Mouse (Mus musculus) ovary, postnatal 36 days (tissue): ENCODE data around the gene Stk10.
A peak's percentile ranks its signal among the peaks of the same experiment; 100 is the strongest.

Experiments used
- DNase-seq: peaks from one replicate; pipeline ENCODE4 v3.0.0; 2022; ENCODE audit warnings: low spot score, mixed read lengths

Gene Stk10

GRCm38 (mm10) chr11:32568060-32568459 is 35.0 kb downstream of the Stk10 start:
- no peak for DNase-seq

DNA sequence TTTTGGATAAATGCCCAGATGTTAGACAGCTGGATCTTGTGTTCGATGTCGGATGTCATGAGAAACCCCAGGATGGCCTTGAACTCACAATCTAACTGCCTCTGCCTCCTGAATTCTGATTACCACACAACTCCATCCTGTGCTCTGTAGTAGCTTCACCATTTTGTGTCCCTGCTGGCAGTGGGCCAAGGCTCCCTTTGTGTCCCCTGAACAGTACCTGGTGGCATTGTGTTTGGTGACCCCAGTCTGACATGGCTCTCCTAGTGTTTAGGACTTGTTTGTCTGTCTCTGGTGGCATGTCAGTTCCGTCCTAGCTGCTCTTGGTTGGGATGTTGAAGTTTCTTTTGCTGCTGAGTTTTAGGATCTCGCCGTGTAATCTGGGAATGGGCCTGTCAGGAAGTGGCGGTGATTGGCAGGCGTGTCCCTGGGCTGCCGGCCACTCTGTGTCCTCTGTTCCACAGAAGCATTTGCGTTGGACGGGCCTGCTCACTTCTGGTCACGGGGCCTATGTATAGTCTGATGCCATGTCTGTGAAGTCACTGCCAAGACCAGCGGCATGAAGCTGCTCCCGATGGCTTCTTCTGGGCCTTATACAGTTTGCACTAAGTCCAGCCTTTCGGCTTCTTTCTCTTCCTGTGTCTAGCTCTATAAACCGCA is 35.7 kb downstream of the Stk10 start:
- no peak for DNase-seq

- DNase-seq = no peak
Observed at GRCm38 (mm10) chr11:32571103-32571502, 38.0 kb downstream of the Stk10 start.

DNA sequence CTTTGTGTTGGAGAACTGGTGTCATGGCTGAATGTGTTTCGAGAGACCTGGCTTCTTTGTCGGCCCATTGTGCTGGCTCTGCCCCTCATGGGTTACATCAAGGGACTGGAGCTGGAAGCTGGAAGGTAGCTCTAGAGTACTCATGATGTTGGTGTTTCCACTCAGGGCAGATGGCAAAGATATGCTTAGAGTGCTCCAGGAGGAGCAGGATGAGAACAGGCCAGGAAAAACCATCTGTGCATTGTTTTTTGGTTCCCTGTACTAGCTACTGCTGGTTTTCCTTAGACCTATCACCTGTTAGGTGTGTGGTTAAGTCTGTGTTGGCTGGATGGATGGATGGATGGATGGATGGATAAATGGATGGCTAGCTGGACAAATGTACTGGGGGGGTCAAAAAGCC is 40.6 kb downstream of the Stk10 start:
- DNase-seq = no peak

DNA sequence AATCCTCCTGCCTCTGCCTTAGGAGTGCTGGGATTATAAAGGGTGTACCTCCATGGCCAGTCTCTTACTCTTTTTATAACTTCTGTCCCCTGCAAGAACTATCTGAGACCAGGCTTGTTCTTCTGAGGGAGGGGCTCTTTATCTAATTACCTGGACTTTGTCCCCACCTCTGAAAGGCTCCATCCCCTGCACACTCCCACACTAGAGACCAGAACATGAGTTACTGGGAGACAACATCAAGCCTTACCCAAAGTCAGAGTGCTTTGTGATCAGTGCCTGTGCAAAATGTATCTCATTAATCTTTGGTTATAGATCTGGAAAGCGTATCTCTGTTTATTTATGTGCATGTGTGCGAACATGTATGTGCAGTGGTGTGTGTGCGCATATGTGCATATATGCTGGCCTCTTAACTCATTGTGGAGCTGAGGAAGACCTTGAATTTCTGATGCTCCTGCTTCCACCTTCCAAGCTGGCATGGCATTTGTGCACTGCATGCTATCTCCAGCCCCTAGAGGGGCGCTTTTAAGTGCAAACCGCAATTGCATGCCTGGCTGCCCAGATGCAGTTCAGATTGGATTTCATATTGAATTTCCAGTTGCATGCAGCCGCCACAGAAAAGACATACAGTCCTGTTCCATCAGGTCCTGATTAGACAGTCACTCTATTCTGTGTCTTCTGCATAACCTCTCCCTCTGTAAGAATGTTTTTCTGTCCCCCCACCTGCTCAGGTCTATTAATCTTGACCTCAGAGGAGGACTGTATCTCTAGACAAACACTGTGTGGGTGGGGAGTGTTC is 43.1 kb downstream of the Stk10 start:
- no peak for DNase-seq

DNA sequence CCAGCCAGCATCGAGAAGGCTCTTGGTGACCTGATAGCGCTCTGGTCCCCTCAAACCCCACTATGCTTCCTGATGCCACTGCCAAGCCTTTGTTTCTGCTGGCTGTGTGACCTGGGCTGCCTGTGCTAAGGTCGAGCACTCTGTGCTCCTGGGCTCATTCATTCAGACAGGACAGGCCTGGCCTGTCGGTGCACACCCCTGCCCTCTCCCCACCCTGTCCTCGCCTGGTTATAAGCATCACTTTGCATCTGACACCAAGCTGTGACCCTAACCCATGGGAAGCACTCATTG is 43.6 kb downstream of the Stk10 start:
- no peak for DNase-seq

GRCm38 (mm10) chr11:32580305-32580947 is 47.3 kb downstream of the Stk10 start:
- DNase-seq = no peak

GRCm38 (mm10) chr11:32581031-32581430 is 47.9 kb downstream of the Stk10 start:
- DNase-seq = no peak

DNA sequence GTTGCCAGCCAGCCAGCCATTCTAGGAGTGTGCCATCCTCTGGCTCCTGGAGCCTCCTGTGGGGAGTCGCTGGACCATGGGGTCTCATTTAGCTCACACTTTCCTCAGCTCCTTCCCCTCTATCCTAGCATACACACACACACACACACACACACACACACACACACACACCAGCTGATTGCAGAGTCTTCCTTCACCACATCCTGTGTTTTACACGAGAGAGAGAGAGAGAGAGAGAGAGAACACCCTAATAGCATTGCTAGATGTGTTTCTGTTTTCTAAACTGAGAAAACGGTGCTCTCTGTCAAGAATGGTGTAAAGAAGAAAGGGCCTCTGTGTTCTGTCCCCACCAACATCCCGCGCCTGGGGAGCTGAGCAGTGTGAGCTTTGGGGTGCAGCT is 49.7 kb downstream of the Stk10 start:
- no peak for DNase-seq

GRCm38 (mm10) chr11:32585996-32586395 is 52.9 kb downstream of the Stk10 start:
- DNase-seq = no peak

DNA sequence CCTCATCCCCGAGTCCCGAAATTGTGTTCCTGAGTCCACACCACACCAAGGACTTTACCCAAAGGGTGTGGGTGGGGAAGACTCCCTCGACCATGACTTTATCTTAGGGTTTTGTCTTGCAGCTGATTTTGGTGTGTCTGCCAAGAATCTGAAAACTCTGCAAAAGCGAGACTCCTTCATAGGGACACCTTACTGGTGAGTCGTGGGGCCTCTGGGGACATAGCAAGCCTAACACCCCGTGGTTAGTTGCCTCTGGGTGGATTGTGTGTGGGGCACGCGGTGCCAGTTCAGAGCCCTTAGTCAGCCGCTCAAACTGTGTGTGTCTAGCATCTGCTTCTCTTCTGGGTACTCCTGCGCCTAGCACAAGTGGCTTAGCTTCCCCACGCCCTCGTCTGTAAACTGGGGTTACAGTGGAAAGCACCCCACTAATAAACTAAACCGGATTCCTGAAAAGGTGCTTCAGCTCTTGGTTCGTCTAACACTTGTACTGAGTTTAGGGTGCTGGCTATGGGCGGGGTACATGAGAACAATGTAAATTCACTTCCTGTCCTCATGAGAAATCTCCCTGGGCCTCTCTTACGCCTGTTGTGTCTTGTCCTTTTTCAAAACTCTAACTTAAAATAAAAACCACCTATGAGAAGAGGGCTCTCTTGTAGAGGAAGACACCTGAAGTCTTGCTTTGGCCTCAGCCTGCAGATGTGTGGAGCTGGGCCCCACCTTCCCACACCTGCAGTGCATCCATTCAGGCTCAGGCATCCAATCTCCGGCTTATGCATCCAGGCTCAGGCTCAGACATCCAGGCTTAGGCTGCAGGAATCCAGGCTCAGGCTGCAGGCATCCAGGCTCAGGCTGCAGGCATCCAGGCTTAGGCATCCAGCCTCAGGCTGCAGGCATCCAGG is 54.3 kb downstream of the Stk10 start:
- DNase-seq = no peak

- DNase-seq = peak; percentile 74
Observed at GRCm38 (mm10) chr11:32588090-32588891, 55.2 kb downstream of the Stk10 start.

DNA sequence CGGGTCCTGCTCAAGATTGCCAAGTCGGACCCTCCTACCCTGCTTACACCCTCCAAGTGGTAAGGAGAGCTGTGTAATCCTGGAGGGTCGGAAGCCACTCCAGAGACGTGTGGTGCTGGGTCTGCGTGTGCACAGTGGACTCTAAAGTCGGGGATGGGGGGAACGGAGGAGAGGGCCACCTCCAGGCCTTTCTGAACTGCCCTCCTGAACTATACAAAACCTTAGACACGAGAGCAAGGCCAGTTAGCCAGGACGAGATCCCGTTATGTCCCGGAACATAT is 55.7 kb downstream of the Stk10 start:
- DNase-seq = no peak

DNA sequence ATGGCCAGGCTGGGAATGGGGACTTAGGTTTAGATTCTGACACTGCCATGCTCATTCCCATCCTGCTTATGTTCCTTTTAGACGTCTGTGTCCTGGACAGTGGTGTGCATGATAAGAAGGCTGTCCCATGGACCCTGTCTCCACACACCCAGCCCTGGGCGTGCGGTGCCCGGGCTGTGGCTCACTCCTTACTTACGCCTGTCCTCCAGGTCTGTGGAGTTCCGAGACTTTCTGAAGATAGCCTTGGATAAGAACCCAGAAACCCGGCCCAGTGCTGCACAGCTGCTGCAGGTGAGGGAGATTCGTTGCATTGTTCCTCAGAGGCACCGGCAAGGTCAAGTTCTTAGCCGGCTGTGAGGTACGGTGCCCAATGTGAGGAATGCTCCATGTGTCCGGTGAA is 56.1 kb downstream of the Stk10 start:
- DNase-seq = no peak

- no peak for DNase-seq
Observed at GRCm38 (mm10) chr11:32589791-32590190, 56.7 kb downstream of the Stk10 start.

GRCm38 (mm10) chr11:32590205-32590604 is 57.1 kb downstream of the Stk10 start:
- DNase-seq = no peak

DNA sequence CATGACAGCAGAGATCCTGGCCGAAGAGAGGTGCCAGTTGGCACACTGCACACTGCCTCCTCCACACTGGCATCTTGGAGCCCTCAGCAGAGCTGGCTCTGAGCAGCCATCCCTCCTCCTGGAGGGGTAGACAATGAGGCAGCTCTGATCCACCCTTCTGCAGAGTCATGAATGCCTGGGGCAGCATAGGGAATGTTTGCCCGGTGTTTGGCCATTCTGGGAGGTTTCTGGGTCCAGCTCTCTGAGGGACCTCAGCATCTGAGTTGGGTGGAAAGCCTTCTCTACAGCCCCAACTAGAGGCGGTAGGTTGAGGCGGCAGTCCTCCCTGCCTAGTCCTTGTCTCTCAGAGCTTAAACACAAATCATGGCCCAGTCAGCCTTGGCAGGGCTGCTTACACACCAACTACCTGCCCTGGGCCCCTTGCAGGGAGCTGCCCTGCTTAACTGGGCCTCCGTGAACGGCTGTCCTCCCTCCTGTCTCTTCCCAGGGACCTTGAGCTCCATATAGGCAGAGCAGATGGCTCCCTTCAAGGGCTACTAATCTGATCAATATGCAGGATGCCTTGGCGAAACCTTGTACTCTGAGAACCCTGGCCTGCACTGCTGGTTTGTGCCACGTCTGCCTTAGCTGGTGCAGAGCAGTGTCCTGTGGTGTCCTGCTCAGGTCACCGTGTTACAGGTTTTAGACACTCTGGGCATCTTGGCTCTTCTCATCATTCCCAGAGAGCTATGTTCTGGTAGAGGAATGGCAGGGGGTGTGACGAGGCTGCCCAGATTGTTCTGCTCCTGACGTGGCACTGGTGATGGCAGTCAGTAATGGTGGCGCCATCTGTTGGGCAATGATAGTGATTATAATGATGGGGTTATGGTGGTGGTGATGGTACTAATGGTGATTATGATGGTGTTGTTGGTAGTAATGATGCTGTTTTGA is 59.1 kb downstream of the Stk10 start:
- DNase-seq = no peak

DNA sequence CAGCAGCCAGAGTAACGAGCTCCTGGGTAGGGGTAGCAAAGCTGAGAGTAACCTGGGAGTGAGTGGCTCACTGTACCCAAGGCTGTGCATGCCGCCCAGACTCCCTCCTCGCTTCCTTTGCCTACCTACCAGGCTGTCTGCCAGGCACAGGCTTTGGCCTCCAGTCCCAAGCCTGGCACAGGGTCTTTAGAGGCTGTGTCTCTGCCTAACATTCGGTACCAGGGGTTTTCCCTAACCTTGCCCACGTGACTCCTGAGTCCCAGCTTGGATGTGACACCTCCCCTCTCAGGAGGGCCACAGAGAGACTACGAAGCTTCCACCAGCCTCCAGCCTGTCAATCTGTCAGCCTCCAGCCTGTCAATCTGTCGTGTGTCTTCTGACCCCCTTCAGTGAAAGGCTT is 60.0 kb downstream of the Stk10 start:
- DNase-seq = no peak

- DNase-seq = no peak
Observed at GRCm38 (mm10) chr11:32594122-32594521, 61.0 kb downstream of the Stk10 start.

GRCm38 (mm10) chr11:32600371-32600770 is 67.3 kb downstream of the Stk10 start:
- no peak for DNase-seq
